Mouse (Mus musculus): ENCODE results near the gene Def6. TPM values are rescaled to one million over a fixed set of nuclear protein-coding genes. Genes with fewer than 3 reads are reported as not detected.

Gene Def6
- total RNA-seq, 2 experiments from 2014 or later: 3.6 to 7.5 TPM

DNA sequence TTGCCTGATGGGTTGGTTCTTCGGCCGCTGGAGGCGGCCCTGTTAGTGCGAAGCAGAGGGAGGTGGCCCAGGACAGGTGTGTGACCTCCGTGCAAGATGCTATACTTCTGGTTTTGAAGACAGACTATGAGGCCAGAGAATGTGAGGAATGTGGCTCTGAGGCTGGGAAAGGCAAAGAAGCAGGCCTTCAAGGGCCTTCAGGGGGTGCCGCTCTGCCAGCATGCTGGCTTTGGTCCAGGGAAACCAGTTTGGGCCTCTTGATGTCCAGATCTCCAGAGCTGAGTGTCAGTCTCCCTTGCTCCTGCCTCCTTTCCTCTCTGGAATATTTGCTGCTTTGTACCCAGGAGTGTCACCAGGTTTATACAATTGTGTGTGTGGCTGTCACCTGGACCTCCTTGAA lies 34.7 kb downstream of the Def6 start:
- no peak for DNase-seq

GRCm38 (mm10) chr17:28244214-28244613 lies 36.6 kb downstream of the Def6 start:
- DNase-seq: no peak

DNA sequence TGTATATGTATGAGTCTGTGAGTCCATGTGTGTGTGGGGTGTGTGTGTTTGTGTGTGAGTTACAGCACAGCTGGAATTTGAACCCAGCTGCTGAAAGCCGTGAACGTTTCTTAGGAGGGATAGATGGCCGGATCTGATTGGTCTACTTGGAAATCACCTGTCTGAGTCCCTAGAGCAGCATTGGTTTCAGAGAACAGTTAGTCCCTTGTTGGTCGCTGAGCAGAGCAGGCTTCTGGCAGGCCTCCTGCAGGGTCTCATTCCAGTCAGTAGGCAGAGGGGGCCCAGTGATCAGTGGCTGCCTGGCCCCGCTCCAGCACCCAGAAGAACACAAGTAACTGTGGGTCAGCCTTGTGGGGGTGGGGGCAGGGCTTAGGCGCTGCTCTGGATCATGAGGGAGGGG lies 37.1 kb downstream of the Def6 start:
- no peak for DNase-seq

DNA sequence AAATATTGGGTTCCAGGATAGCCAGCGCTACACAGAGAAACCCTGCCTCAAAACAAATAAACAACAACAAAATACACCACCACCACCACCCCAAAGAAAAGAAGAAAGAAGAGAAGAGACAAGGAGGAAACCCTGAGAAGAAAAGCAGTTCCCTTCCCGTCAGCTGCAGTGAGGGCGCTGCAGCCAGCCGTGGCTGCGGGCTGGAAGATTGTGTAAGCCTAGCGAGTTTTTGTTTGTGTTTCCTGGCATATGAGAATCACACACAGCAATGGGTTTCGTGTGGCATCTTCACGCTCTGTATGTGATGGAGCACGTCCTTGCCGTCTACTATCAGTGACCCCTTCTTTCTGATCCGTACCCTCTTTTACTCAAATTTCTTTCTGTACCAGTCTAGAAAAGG lies 39.1 kb downstream of the Def6 start:
- no peak for DNase-seq

DNA sequence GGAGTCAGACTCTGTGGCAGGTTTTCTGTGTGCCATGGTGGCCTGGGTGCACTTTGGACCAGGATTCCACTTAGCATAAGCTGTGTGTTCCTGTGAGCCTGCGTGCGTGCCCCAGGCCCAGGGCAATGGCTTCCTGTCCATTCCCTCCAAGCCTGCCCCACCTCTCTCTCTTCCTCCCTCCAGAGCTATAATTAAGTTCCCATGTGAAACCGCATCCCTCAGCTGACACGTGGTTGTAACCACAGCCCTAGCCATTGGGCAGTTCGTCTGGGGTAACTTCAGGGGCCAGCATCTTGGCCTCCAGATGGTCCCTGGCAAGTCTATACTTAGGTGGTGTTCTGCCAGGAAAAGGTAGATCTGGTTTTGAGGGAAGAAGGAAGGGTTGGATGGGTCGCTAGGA lies 40.0 kb downstream of the Def6 start:
- peak; percentile 45 for DNase-seq

- DNase-seq: no peak
Observed at GRCm38 (mm10) chr17:28249062-28249461, 41.5 kb downstream of the Def6 start.

GRCm38 (mm10) chr17:28251579-28252280 lies 44.2 kb downstream of the Def6 start:
- no peak for DNase-seq

DNA sequence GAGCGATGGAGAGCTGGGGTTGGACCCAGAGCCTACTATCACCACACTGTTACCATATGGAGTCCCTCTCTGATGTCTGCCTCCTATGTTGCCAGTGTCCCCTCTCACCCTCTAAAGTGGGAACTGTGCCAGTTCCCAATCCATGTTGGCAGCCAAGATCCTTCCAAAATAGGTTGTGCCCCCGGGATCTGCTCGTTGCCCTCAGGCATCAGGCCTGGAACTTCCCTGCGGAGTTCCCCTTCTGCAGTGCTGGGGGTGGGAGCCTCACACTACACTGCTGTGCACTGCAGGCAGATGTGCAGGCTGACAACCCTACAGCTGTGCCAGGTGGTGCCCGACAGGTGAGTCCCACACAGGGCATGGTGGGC lies 44.7 kb downstream of the Def6 start:
- no peak for DNase-seq

GRCm38 (mm10) chr17:28253216-28253615 lies 45.6 kb downstream of the Def6 start:
- DNase-seq: no peak

DNA sequence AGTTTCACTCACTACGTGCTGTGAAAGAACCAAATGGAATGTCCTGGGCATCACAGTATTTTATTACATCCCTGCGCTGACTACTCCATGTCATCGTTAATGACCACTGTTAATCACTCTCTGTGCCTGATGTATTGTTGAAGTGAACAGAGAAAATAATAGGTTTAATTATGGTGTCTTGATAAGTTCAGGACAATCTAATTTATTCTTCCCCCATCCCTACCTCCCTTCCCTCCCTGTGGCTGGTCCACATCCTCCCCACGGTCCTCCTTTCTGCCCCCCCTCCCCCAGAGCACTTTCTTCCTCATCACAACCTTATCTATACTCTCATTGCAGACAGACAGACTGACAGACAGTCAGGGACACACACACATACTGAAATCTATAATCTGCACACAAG lies 47.2 kb downstream of the Def6 start:
- no peak for DNase-seq

GRCm38 (mm10) chr17:28255651-28256050 lies 48.1 kb downstream of the Def6 start:
- no peak for DNase-seq

DNA sequence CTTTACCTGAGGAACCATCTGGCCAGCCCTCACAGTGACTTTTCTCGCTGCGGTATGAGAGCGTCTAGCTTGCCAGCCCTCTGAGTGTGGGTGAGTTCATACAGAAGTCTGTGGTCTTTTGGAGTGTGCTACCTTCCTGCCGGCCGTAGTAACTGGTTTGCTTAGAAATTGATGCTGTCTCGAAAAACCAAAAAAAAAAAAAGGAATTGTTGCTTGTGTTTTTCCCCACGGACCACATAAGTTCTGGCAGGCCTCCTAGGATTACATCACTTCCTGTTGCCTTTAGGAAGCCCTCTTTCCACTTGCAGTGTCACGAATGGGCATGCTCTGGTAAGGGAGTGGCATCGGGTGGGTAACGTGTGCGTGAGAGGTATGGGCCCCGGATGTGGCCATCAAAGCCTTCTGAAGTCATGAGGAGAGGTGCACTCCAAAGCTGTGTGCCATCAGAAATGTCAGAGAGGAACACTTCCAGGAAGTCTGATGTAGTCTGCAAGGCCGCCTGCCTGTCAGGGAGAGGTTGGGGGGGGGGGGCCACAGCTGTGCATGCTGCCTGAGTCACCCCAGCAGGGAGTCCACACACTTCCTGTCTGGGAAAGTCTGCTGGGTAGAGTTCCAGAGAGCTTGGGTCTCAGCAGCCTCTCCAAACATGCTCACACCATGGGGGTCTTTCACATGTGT lies 49.2 kb downstream of the Def6 start:
- DNase-seq: peak; percentile 51

DNA sequence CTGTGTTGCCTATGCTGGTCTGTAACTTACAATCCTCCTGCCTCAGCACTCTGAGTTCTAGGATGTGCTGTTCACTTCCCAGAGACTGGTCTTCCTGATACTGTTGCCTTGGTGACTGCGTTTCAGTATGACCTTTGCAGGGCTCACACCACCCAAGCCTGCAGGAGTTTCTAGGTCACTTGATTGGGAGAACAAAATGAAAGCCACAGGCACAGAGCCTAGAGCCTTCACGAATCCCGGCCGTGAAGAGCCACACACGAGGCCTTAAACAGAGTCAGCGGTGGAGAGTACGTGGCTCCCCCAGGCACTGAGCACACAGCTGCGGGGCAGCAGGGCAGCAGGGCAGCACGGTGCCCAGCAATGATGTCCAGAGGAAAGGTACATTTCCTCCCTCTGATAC lies 50.7 kb downstream of the Def6 start:
- no peak for DNase-seq

DNA sequence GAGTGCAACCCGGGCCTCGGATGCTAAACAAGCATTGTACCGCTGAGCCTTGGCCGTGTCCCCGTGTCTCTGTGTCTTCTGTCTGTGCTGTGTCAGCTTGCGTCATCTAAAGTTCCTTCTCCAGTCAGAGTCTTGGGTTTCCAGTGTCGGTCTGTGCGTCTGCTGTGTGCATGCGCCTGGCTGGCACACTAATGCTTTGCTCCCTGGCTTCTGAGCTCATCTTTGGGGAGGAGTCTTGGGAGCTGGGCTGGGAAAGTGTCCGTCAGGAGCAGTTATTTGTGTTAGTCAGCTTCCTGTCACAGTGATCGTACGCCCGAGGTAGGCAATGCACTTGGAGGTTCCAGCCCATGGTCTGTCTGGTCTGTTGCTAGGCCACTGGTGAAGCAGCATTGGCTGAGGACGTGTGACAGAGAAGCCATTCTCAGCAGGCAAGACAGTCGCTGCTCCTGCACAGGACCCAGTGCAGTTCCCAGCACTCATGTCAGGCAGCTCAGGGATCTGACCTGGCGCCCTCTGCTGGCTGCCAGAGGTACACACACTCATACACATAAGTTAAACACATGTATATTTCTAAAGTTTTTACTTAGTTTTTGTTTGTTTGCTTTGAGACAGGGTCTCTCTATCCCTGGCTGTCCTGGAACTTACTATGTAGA lies 52.4 kb downstream of the Def6 start:
- DNase-seq: no peak

GRCm38 (mm10) chr17:28260543-28260909 lies 52.9 kb downstream of the Def6 start:
- DNase-seq: no peak

DNA sequence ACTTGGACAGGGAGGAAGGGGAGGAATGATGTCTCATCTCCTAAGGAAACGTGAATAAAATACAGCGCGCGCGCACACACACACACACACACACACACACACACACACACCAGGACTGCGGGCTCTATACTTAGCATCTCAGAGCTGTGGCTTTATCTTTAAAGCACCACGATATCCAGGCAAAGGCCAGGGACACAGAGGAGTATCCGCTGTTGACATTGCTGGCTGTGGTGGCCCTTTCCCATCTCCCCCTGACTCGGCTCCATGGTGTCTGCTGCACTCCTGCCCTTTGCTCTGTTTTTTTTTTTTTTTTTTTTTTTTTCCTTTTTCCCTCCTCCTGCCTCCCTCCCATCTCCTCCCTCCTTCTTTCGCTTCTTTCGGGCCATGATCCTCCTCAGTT lies 54.2 kb downstream of the Def6 start:
- DNase-seq: no peak

GRCm38 (mm10) chr17:28263181-28263894 lies 55.8 kb downstream of the Def6 start:
- DNase-seq: no peak

- no peak for DNase-seq
Observed at GRCm38 (mm10) chr17:28267251-28267650, 59.7 kb downstream of the Def6 start.

DNA sequence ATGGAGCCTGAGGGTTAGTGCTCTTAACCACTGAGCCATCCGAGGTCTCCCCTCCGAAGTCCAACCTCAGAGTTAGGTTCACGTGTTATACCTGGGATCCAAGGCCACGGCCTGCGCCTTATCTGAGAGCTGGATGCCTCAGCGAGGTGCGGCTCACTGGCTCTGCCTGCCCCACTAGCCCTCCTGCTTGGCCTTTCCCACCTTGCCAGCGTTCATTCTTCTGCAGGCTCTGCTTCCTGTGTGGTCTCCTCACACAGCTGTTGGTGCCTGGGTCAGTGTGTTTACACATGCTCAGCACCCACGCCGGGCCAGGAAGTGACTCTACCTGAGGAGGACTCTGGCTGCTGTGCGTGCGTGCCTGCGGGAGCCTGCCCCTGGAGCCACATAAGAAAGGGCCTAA lies 62.6 kb downstream of the Def6 start:
- no peak for DNase-seq

GRCm38 (mm10) chr17:28271537-28272266 lies 64.1 kb downstream of the Def6 start:
- no peak for DNase-seq

- DNase-seq: no peak
Observed at GRCm38 (mm10) chr17:28272281-28272680, 64.7 kb downstream of the Def6 start.

DNA sequence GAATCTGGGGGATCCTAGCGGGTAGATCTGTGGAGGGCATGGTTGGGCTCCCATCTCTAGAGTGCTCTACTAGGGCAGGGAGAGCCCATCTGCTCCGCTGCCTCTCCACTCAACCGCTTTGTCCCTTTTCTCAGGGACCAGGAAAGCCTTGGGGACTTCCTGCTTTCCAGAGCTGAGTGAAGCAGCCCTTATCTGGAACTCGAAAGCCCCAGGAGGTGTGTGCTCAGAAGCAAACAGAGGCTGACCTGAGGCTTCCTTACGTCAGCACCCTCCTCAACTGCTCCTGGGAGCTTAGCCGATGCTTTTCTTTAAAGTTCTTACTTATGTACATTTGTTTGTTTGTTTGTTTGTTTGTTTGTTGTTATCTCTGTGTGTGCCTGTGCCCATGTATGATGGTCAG lies 65.3 kb downstream of the Def6 start:
- no peak for DNase-seq
